Mouse (Mus musculus) heart, postnatal 0 days (tissue): ENCODE data around the gene Bglap.
"Not testable (repeated sequence)": the region's sequence is repeated elsewhere in the genome, so short reads cannot be mapped to it uniquely, and the experiment has no call there.

Experiments used
- CTCF ChIP-seq: IDR thresholded peaks from 2 replicates; pipeline ENCODE4 v1.5.1; 2016; ENCODE audit warnings: antibody characterized with exemption, control low read depth, low read depth
- EP300 ChIP-seq: IDR thresholded peaks from 2 replicates; pipeline ENCODE4 v1.6.1; 2016; ENCODE audit warnings: antibody characterized with exemption, low read depth

- not testable (repeated sequence) for TF ChIP-seq CTCF, EP300
These were observed 8.3 kb downstream of the Bglap start for GRCm38 (mm10) chr3:88375750-88376626.
